Mouse (Mus musculus) MEL (cell line): ENCODE data around the gene Arid1a. TPM values are rescaled to one million over a fixed set of nuclear protein-coding genes. Genes with fewer than 3 reads are reported as not detected.

Source experiments
- DNase-seq: peaks from one replicate; pipeline ENCODE4 v3.0.0; 2011; ENCODE audit warnings: low read depth, low spot score
- H3K27ac ChIP-seq: 2 replicates; pipeline ENCODE4 v1.5.1; 2012; ENCODE audit warnings: low read depth, mild to moderate bottlenecking, control low read depth, low read length, moderate library complexity; ENCODE audit not compliant: control insufficient read depth
- H3K27me3 ChIP-seq, 2 experiments: fragments of 150-350 bp in 1 of 2; sonication (generic) in 1 of 2; 2 replicates each; pipeline ENCODE4 v1.6.1; 2012; ENCODE audit warnings: low read length in 2 of 2, mild to moderate bottlenecking in 2 of 2, improper control_type of control experiment in 1 of 2, moderate library complexity in 1 of 2; ENCODE audit not compliant: insufficient read depth in 2 of 2, control insufficient read depth in 1 of 2
- H3K36me3 ChIP-seq, 2 experiments: 2 replicates each; pipeline ENCODE4 v1.6.1; 2012 to 2014; ENCODE audit warnings: low read length in 2 of 2, improper control_type of control experiment in 1 of 2, inconsistent platforms in 1 of 2, mild to moderate bottlenecking in 1 of 2; ENCODE audit not compliant: insufficient read depth in 2 of 2, control insufficient read depth in 1 of 2
- H3K4me1 ChIP-seq, 2 experiments: fragments of 150-350 bp in 1 of 2; sonication (generic) in 1 of 2; 2 replicates each; pipeline ENCODE4 v1.6.1; 2012; ENCODE audit warnings: low read length in 2 of 2, improper control_type of control experiment in 1 of 2, mild to moderate bottlenecking in 1 of 2; ENCODE audit not compliant: insufficient read depth in 2 of 2, control insufficient read depth in 1 of 2
- H3K4me3 ChIP-seq, 2 experiments: fragments of 150-350 bp in 1 of 2; sonication (generic) in 1 of 2; 2 replicates each; pipeline ENCODE4 v1.5.1; 2012; ENCODE audit warnings: low read depth in 2 of 2, low read length in 2 of 2, mild to moderate bottlenecking in 2 of 2, moderate library complexity in 2 of 2, control low read depth in 1 of 2, improper control_type of control experiment in 1 of 2; ENCODE audit not compliant: control insufficient read depth in 1 of 2, insufficient read depth in 1 of 2
- H3K79me2 ChIP-seq: 2 replicates; pipeline ENCODE4 v1.6.1; 2012; ENCODE audit warnings: mild to moderate bottlenecking, low read length, moderate library complexity; ENCODE audit not compliant: control insufficient read depth, poor library complexity, insufficient read depth
- H3K9ac ChIP-seq: 2 replicates; pipeline ENCODE4 v1.6.1; 2012; ENCODE audit warnings: low read depth, mild to moderate bottlenecking, control low read depth, low read length, moderate library complexity; ENCODE audit not compliant: control insufficient read depth, poor library complexity, severe bottlenecking
- H3K9me3 ChIP-seq: fragments of 150-350 bp; sonication (generic); replicated peaks from 2 replicates; pipeline ENCODE4 v1.6.1; 2012; ENCODE audit warnings: mild to moderate bottlenecking, low read length, improper control_type of control experiment, moderate library complexity; ENCODE audit not compliant: insufficient read depth
- CTCF ChIP-seq, 3 experiments: IDR thresholded peaks in 2 of 3; conservative IDR thresholded peaks in 1 of 3; 2 replicates each; pipeline ENCODE4 v1.5.1; 2011 to 2012; ENCODE audit warnings: low read length in 3 of 3, low read depth in 2 of 3, mild to moderate bottlenecking in 2 of 3, improper control_type of control experiment in 1 of 3, inconsistent platforms in 1 of 3, mixed read lengths in 1 of 3, moderate library complexity in 1 of 3; ENCODE audit not compliant: control insufficient read depth in 1 of 3, insufficient read depth in 1 of 3, poor library complexity in 1 of 3, severe bottlenecking in 1 of 3
- GABPA ChIP-seq: IDR thresholded peaks from 2 replicates; pipeline ENCODE4 v1.6.1; 2012; ENCODE audit warnings: low read depth, mild to moderate bottlenecking, inconsistent platforms, low read length, improper control_type of control experiment, moderate library complexity
- HCFC1 ChIP-seq: IDR thresholded peaks from 2 replicates; pipeline ENCODE4 v1.6.1; 2012; ENCODE audit warnings: low read depth, mild to moderate bottlenecking, inconsistent platforms, low read length, improper control_type of control experiment, moderate library complexity
- MAZ ChIP-seq: IDR thresholded peaks from 2 replicates; pipeline ENCODE4 v1.6.1; 2012; ENCODE audit warnings: low read depth, mild to moderate bottlenecking, inconsistent platforms, low read length, improper control_type of control experiment
- MEF2A ChIP-seq: IDR thresholded peaks from 2 replicates; pipeline ENCODE4 v1.6.1; 2014; ENCODE audit warnings: low read depth, mild to moderate bottlenecking, inconsistent platforms, low read length, improper control_type of control experiment; ENCODE audit not compliant: poor library complexity, insufficient replicate concordance, severe bottlenecking; ENCODE audit errors: extremely low read depth
- NELFE ChIP-seq: IDR thresholded peaks from 2 replicates; pipeline ENCODE4 v1.6.1; 2011; ENCODE audit warnings: low read depth, low read length, improper control_type of control experiment
- POLR2A ChIP-seq, 2 experiments: IDR thresholded peaks; 2 replicates each; pipeline ENCODE4 v1.6.1; 2011 to 2012; ENCODE audit warnings: low read length in 2 of 2, mild to moderate bottlenecking in 2 of 2, control low read depth in 1 of 2, improper control_type of control experiment in 1 of 2, low read depth in 1 of 2, moderate library complexity in 1 of 2; ENCODE audit not compliant: control insufficient read depth in 1 of 2, insufficient read depth in 1 of 2, poor library complexity in 1 of 2
- POLR2AphosphoS2 ChIP-seq: IDR thresholded peaks from 2 replicates; pipeline ENCODE4 v1.6.1; 2011; ENCODE audit warnings: low read length, improper control_type of control experiment
- RCOR1 ChIP-seq: IDR thresholded peaks from 2 replicates; pipeline ENCODE4 v1.6.1; 2012; ENCODE audit warnings: low read depth, mild to moderate bottlenecking, inconsistent platforms, low read length, improper control_type of control experiment
- SMC3 ChIP-seq: IDR thresholded peaks from 2 replicates; pipeline ENCODE4 v1.6.1; 2011; ENCODE audit warnings: low read depth, low read length, improper control_type of control experiment
- TCF12 ChIP-seq: IDR thresholded peaks from 2 replicates; pipeline ENCODE4 v1.6.1; 2014; ENCODE audit warnings: low read depth, mild to moderate bottlenecking, inconsistent platforms, low read length, improper control_type of control experiment, moderate library complexity
- UBTF ChIP-seq: IDR thresholded peaks from 2 replicates; pipeline ENCODE4 v1.6.1; 2012; ENCODE audit warnings: low read depth, mild to moderate bottlenecking, inconsistent platforms, low read length, improper control_type of control experiment, moderate library complexity, borderline replicate concordance; ENCODE audit not compliant: insufficient read depth
- polyA plus RNA-seq, 2 experiments: library from polyadenylated mRNA; stranded (reverse) in 1 of 2; unstranded in 1 of 2; fragments of >175 nt in 1 of 2; fragments of >200 nt in 1 of 2; gene quantifications; 2 replicates each; pipeline versions ENCODE4 v1.2.1 to v1.2.4; 2012; ENCODE audit warnings: low replicate concordance in 2 of 2, low read depth in 1 of 2; ENCODE audit not compliant: insufficient read length in 2 of 2, insufficient read depth in 1 of 2, missing spikeins in 1 of 2
- total RNA-seq: library from RNA; depleted of rRNA; stranded (reverse); fragments of 300-350 nt; gene quantifications from 2 replicates; pipeline ENCODE4 v1.2.3, GENCODE M21; 2012

Arid1a gene
- total and polyA plus RNA-seq, 3 experiments, result 18.1 to 83.3 (median 70.6) TPM

DNA sequence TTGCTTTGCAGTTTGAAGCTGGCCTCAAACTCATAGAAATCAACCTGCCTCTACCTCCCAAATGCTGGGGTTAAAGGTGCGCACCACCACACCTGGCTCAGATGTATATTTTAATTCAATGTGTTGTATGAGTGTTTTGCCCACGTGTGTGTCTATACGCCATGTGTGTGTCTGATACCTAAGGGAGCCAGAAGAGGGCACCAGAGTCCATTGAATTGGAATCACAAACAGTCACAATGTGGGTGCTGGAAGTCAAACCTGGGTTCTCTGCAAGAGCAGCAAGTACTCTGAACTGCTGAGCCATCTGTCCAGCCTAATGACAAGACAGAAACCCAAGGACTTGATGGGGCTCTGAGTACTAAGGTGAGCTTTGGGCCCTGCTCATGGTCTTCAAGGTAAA lies 111.4 kb downstream of the Arid1a start:
- Histone ChIP-seq H3K27me3 (no peaks in the 10 kb centered on the region), H3K79me2 (no peaks in the 10 kb centered on the region), H3K4me3 (no peak overlapping the region), H3K36me3 (no peaks in the 10 kb centered on the region), H3K4me1 (no peaks in the 10 kb centered on the region), H3K9ac (no peak overlapping the region), H3K9me3 (no peaks in the 10 kb centered on the region), H3K27ac (no peak overlapping the region)
- no peak for DNase-seq
- TF ChIP-seq UBTF (no peak), HCFC1 (no peak), RCOR1 (no peak), MEF2A (no peak), CTCF (IDR thresholded peaks at IDR 0.05 in 2 of 3, conservative IDR thresholded peaks at IDR 0.05 in 1 of 3; ENCODE audit: control insufficient read depth in 1 of 3, insufficient read depth in 1 of 3, low read depth in 2 of 3, low read length in 3 of 3, poor library complexity in 1 of 3, severe bottlenecking in 1 of 3) (peak in 1 of 3 experiments; percentile 2; a peak in 1 of 6 replicates), TCF12 (no peak), NELFE (no peak), POLR2AphosphoS2 (no peak)

DNA sequence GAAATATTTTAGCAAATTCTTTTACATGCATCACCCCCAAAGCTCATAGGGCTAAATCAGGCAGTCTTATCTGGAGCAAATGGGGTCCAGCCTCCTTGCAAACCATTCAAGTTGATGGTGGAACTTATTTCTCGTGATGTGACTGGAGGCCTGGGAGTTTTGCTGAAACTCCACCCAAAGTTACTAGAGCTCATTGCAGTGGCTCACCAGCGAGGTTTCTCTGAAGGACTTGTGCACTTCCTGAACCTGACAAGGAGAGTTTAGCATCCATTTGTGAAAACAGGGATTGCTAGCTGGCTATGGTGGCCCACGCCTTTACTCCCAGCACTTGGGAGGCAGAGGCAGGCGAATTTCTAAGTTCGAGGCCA lies 122.5 kb downstream of the Arid1a start:
- Histone ChIP-seq H3K36me3 (peaks cover 0 to 6% of the 10 kb centered on the region in 2 experiments; a peak in 2 of 4 replicates), H3K9me3 (no peaks in the 10 kb centered on the region), H3K79me2 (peaks cover 8% of the 10 kb centered on the region), H3K4me3 (peak overlapping the region; percentile 49 to 85; a peak in 3 of 4 replicates), H3K27ac (0 out of 2 replicates have a peak overlapping the region, but pooled peaks have one; percentile 4), H3K27me3 (no peaks in the 10 kb centered on the region), H3K9ac (peak overlapping the region; percentile 65), H3K4me1 (peaks cover 3 to 15% of the 10 kb centered on the region in 2 experiments; a peak in 3 of 4 replicates)
- peak; percentile 64 for DNase-seq
- no peak for TF ChIP-seq RCOR1

GRCm38 (mm10) chr4:133633332-133634042 lies 123.1 kb downstream of the Arid1a start:
- TF ChIP-seq GABPA (no peak), SMC3 (0 out of 2 replicates have a peak, but pooled peaks have one; percentile 12), POLR2A (IDR thresholded peaks at IDR 0.05; ENCODE audit: control insufficient read depth in 1 of 2, insufficient read depth in 1 of 2, low read depth in 1 of 2, low read length in 2 of 2, poor library complexity in 1 of 2) (peak; percentile 21 to 52), TCF12 (no peak; the same call in 1 of the 2 replicates), MAZ (peak; percentile 87; the same call in 1 of the 2 replicates), NELFE (peak; percentile 41), UBTF (peak; percentile 57; the same call in 1 of the 2 replicates), CTCF (IDR thresholded peaks at IDR 0.05 in 2 of 3, conservative IDR thresholded peaks at IDR 0.05 in 1 of 3; ENCODE audit: control insufficient read depth in 1 of 3, insufficient read depth in 1 of 3, low read depth in 2 of 3, low read length in 3 of 3, poor library complexity in 1 of 3, severe bottlenecking in 1 of 3) (peak in 2 of 3 experiments; percentile 69 to 79; a peak in 5 of 6 replicates)
- no peaks in the 10 kb centered on the region for H3K9me3 ChIP-seq
- H3K27ac ChIP-seq, result 0 out of 2 replicates have a peak overlapping the region, but pooled peaks have one; percentile 4
- H3K4me1 ChIP-seq, result peaks cover 3 to 15% of the 10 kb centered on the region in 2 experiments; a peak in 3 of 4 replicates
- H3K36me3 ChIP-seq, result peaks cover 0 to 6% of the 10 kb centered on the region in 2 experiments; a peak in 2 of 4 replicates
- peak overlapping the region; percentile 89 for H3K9ac ChIP-seq
- H3K4me3 ChIP-seq, result peak overlapping the region; percentile 78 to 98
- no peaks in the 10 kb centered on the region for H3K27me3 ChIP-seq
- DNase-seq, result peak; percentile 87
- H3K79me2 ChIP-seq, result peaks cover 8% of the 10 kb centered on the region
